17 mouse cellular contexts compared by ENCODE assay signal in genomic region chr2:122616237-122616636, GRCm38 (mm10). TPM values are rescaled to one million over a fixed set of nuclear protein-coding genes. Genes with fewer than 3 reads are reported as not detected.
"Had no signal": no experiment of that assay in that cellular context is flagged by ENCODE, and none has a peak within 500 bp of the region (broad histone marks: within the 10 kb centered on the region; RNA-seq: fewer than 3 reads in every experiment).

No protein-coding gene starts in this region.

- H3K9ac ChIP-seq: liver, embryonic 15.5 days; midbrain, embryonic 13.5 days; neural tube, embryonic 12.5 days; stomach, embryonic 15.5 days had no signal

- H3K4me2 ChIP-seq: liver, embryonic 11.5 days; liver, embryonic 15.5 days; midbrain, embryonic 13.5 days; neural tube, embryonic 12.5 days; stomach, embryonic 15.5 days had no signal

- ATAC-seq: inflammation-experienced regulatory T-cells, adult 6 months; lung, postnatal 0 days; midbrain, embryonic 13.5 days had no signal

- H3K9me3 ChIP-seq: limb, embryonic 10.5 days; liver, embryonic 15.5 days; midbrain, embryonic 13.5 days; neural tube, embryonic 12.5 days; stomach, embryonic 15.5 days had no signal

- H3K36me3 ChIP-seq: limb, embryonic 10.5 days; liver, embryonic 15.5 days; midbrain, embryonic 13.5 days; neural tube, embryonic 12.5 days; stomach, embryonic 15.5 days had no signal

- DNase-seq: kidney, adult 18-20 months; kidney, postnatal 10 days; kidney, postnatal 4 days; lung, adult 2 months; lung, postnatal 36 days; thymus, adult 2 months; thymus, postnatal 25 days had no signal

- H3K27me3 ChIP-seq: neural tube, embryonic 12.5 days had no signal

- H3K4me3 ChIP-seq: limb, embryonic 10.5 days; liver, embryonic 15.5 days; midbrain, embryonic 13.5 days; neural tube, embryonic 12.5 days; stomach, embryonic 15.5 days had no signal

- H3K4me1 ChIP-seq: limb, embryonic 10.5 days; neural tube, embryonic 12.5 days; stomach, embryonic 15.5 days had no signal

- H3K27ac ChIP-seq: limb, embryonic 10.5 days; liver, embryonic 15.5 days; midbrain, embryonic 13.5 days; neural tube, embryonic 12.5 days; stomach, embryonic 15.5 days had no signal

RNA-seq across cellular contexts. Expression of gene AA467197, which starts 20.5 kb away (rescaled TPM):
- total RNA-seq: monocyte, adult 5-6 weeks had no signal
- polyA plus RNA-seq: kidney, embryonic 14.5 days; liver, embryonic 11.5 days; midbrain, embryonic 13.5 days had no signal
